Mouse (Mus musculus): ENCODE data around the gene Gm2174. TPM values are rescaled to one million over a fixed set of nuclear protein-coding genes. Genes with fewer than 3 reads are reported as not detected.
A peak's percentile ranks its signal among the peaks of the same experiment; 100 is the strongest.

Gene Gm2174
- total RNA-seq (2021), result 1 to 10 TPM; 1.2 to 1.5 TPM
- long read RNA-seq, experiment 1, result 0 reads
- long read RNA-seq, experiment 2, result 0 reads

- peak within 1 kb of the TSS; percentile 86 for H3K27ac ChIP-seq
- no peak for DNase-seq
- intact Hi-C loops (cut with DNase I), result no loop called here
- no peak for TF ChIP-seq CTCF (IDR thresholded peaks at IDR 0.05)
- H3K4me3 ChIP-seq, result peak within 1 kb of the TSS; percentile 30
Measured at GRCm38 (mm10) chrX:56447524-56448015, at the start of gene Gm2174. Gm2174 (plus strand) TSS chrX:56447965.

DNA sequence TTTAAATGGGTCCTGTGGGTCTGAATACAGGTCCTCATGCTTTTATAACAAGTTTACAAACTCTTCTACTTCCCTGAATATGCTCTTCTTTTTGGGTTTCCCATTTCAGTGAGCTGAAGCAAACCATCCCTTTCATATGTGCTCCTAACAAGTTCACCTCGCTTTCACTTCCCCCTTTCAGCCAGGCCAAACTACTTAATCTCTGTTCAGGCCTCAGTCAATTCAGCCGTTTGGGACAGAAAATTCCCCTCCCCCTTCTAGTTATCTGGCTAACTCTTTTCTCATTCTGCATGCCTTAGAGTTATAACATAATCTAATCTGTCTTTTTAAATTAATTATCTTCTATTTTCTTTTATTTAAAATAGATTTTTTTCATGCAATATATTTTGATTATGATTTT, 43.1 kb upstream of the Gm2174 start:
- DNase-seq, result no peak
- no peak overlapping the region for H3K27ac ChIP-seq
- H3K4me3 ChIP-seq, result no peak overlapping the region
- intact Hi-C loops (cut with DNase I), result no loop called here
- no peak for TF ChIP-seq CTCF (IDR thresholded peaks at IDR 0.05)

GRCm38 (mm10) chrX:56405482-56405881, 42.3 kb upstream of the Gm2174 start:
- TF ChIP-seq CTCF (IDR thresholded peaks at IDR 0.05), result no peak
- DNase-seq, result no peak
- intact Hi-C loops (cut with DNase I), result no loop called here

GRCm38 (mm10) chrX:56406128-56406527, 41.6 kb upstream of the Gm2174 start:
- H3K27ac ChIP-seq, result no peak overlapping the region
- no peak for TF ChIP-seq CTCF (IDR thresholded peaks at IDR 0.05)
- intact Hi-C loops (cut with DNase I), result no loop called here
- no peak for DNase-seq
- H3K4me3 ChIP-seq, result no peak overlapping the region

More at GRCm38 (mm10) chrX:56405482-56405881, 42.3 kb upstream of the Gm2174 start:
- H3K4me3 ChIP-seq, result no peak overlapping the region
- no peak overlapping the region for H3K27ac ChIP-seq

DNA sequence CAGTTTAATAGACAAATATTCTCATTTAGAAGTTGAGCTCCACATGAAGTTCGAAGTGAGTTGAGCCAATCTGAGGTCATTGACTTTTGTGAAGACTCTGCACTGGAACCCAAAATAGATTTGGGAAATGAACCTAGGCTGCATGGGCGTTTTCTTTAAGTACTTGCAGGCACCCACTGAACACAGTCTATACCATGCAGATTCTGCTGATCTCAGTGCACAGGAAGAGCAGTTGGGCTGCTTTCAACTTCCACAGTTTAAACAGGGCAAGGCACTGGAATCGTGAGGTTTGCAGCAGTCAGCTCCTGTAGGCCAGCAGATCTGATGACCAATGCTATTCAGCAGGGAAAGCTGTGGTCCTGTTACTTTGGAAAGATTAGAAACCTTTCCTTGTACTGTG, 31.5 kb upstream of the Gm2174 start:
- Histone ChIP-seq H3K27ac (no peak overlapping the region), H3K4me3 (no peak overlapping the region)
- intact Hi-C loops (cut with DNase I), result no loop called here
- DNase-seq, result no peak
- no peak for TF ChIP-seq CTCF (IDR thresholded peaks at IDR 0.05)

GRCm38 (mm10) chrX:56417541-56417940, 30.2 kb upstream of the Gm2174 start:
- no peak for DNase-seq
- intact Hi-C loops (cut with DNase I), result no loop called here
- peak; percentile 26; the same call in 1 of the 2 replicates for TF ChIP-seq CTCF (IDR thresholded peaks at IDR 0.05)
- H3K27ac ChIP-seq, result no peak overlapping the region
- H3K4me3 ChIP-seq, result no peak overlapping the region

- DNase-seq, result no peak
- Histone ChIP-seq H3K27ac (no peak overlapping the region), H3K4me3 (no peak overlapping the region)
- intact Hi-C loops (cut with DNase I), result no loop called here
- TF ChIP-seq CTCF (IDR thresholded peaks at IDR 0.05), result peak; percentile 54
Measured at GRCm38 (mm10) chrX:56430601-56431000, 17.2 kb upstream of the Gm2174 start.

DNA sequence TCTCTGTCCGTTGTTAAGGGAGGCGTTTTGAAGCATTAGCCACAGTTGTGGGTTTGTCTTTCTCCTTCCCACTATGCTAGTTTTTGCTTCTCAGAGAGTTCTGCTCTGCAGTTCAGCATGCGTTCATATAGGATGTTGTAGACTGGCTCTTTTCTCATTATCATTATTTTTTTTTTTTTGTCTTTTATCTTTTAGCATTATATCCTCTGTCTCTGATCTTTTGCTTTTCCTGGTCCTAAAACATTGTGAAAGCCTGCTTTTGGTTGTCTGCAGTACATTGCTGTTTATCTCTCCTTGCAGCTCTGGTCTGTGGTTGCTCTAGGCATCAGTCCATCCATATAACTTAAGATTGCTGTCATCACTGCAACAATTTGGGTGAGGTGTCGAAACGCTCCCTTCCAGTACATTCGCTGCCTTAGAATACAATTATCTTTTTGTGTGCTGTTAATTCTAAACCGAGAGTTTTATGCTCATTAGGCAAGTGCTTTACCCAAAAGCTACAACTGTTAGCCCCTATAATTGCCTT, 11.9 kb upstream of the Gm2174 start:
- H3K27ac ChIP-seq, result no peak overlapping the region
- intact Hi-C loops (cut with DNase I), result no loop called here
- no peak for TF ChIP-seq CTCF (IDR thresholded peaks at IDR 0.05)
- H3K4me3 ChIP-seq, result no peak overlapping the region
- DNase-seq, result no peak

- H3K4me3 ChIP-seq, result peak overlapping the region; percentile 30
- intact Hi-C loops (cut with DNase I), result no loop called here
- peak overlapping the region; percentile 86 for H3K27ac ChIP-seq
- peak; percentile 39 for DNase-seq
- TF ChIP-seq CTCF (IDR thresholded peaks at IDR 0.05), result no peak
Measured at GRCm38 (mm10) chrX:56446487-56447428, 1.0 kb upstream of the Gm2174 start.

- peak; percentile 77 for DNase-seq
- intact Hi-C loops (cut with DNase I), result no loop called here
- Histone ChIP-seq H3K4me3 (peak within 1 kb of the TSS; percentile 88), H3K27ac (peak within 1 kb of the TSS; percentile 93)
- no peak for TF ChIP-seq CTCF (IDR thresholded peaks at IDR 0.05)
Measured at GRCm38 (mm10) chrX:56454671-56455371, 7.1 kb downstream of the Gm2174 start, which contains the start of gene Ints6l. Ints6l (plus strand) TSS chrX:56454857.

GRCm38 (mm10) chrX:56455372-56456246, 7.8 kb downstream of the Gm2174 start:
- TF ChIP-seq CTCF (IDR thresholded peaks at IDR 0.05), result peak; percentile 43
- Histone ChIP-seq H3K4me3 (peak overlapping the region; percentile 88), H3K27ac (peak overlapping the region; percentile 93)
- intact Hi-C loops (cut with DNase I), result no loop called here
- peak; percentile 92 for DNase-seq

DNA sequence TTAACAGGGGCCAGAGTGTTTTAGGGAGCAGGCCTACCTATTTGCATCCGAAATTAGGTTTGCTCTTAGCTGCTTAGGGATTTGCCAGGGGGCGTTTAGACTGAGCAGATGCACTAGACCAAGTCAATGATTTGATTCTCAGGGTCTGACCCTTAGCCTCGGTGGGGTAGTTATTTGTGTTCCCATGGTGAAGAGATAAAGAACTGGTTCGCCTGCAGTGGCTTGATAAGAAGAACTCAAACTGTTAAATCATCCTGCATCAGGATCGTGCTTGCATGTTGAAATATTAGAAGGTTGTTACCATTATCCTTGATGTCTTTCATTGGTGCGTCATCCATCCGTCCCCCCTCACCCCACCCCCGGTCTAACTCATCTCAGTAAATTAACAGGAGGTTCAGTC, 8.6 kb downstream of the Gm2174 start:
- Histone ChIP-seq H3K4me3 (peak overlapping the region; percentile 88), H3K27ac (peak overlapping the region; percentile 93)
- intact Hi-C loops (cut with DNase I), result no loop called here
- no peak for DNase-seq
- no peak for TF ChIP-seq CTCF (IDR thresholded peaks at IDR 0.05)

All from gastrocnemius, adult 2 months (tissue).